Mouse (Mus musculus) heart, embryonic 15.5 days (tissue): ENCODE measurements around the gene Sap18. TPM values are rescaled to one million over a fixed set of nuclear protein-coding genes. Genes with fewer than 3 reads are reported as not detected.
"Not testable (repeated sequence)": the region's sequence is repeated elsewhere in the genome, so short reads cannot be mapped to it uniquely, and the experiment has no call there.

Experiments
- ATAC-seq: fragments of 200-750 bp; cut with Nextera tagmentation; replicated peaks from 2 replicates; pipeline ENCODE4 v1.8.0; 2017; ENCODE audit warnings: low read depth, moderate TSS enrichment; ENCODE audit not compliant: insufficient number of reproducible peaks, insufficient read depth, low FRiP score
- H3K27ac ChIP-seq: fragments of 300-500 bp; sonication (generic); 2 replicates; pipeline ENCODE4 v1.5.1; 2015; ENCODE audit warnings: mild to moderate bottlenecking, inconsistent platforms
- H3K27me3 ChIP-seq: fragments of 300-500 bp; sonication (generic); 2 replicates; pipeline ENCODE4 v1.6.1; 2015; ENCODE audit warnings: inconsistent platforms
- H3K36me3 ChIP-seq: fragments of 300-500 bp; sonication (generic); 2 replicates; pipeline ENCODE4 v1.6.1; 2015; ENCODE audit warnings: mild to moderate bottlenecking, inconsistent platforms
- H3K4me1 ChIP-seq: fragments of 300-500 bp; sonication (generic); replicated peaks from 2 replicates; pipeline ENCODE4 v1.6.1; 2015; ENCODE audit warnings: inconsistent platforms
- H3K4me2 ChIP-seq: fragments of 300-500 bp; sonication (generic); 2 replicates; pipeline ENCODE4 v1.6.1; 2015; ENCODE audit warnings: inconsistent platforms, mild to moderate bottlenecking, moderate library complexity
- H3K4me3 ChIP-seq: fragments of 300-500 bp; sonication (generic); 2 replicates; pipeline ENCODE4 v1.5.1; 2015; ENCODE audit warnings: mild to moderate bottlenecking, inconsistent platforms
- H3K9ac ChIP-seq: fragments of 300-500 bp; sonication (generic); 2 replicates; pipeline ENCODE4 v1.6.1; 2015; ENCODE audit warnings: mild to moderate bottlenecking, inconsistent platforms
- H3K9me3 ChIP-seq: fragments of 300-500 bp; sonication (generic); replicated peaks from 2 replicates; pipeline ENCODE4 v1.6.1; 2016; ENCODE audit warnings: inconsistent platforms
- WGBS: fragments of 180-500 bp; shearing (Covaris S2); methylation state at CpG from one replicate; pipeline ENCODE4 v1.1.7; 2015; ENCODE audit warnings: mixed read lengths; 5-methylcytosine and 5-hydroxymethylcytosine counted together
- polyA plus RNA-seq: library from polyadenylated mRNA; unstranded; fragments of >200 nt; fragmentation: Nextera tagmentation; extraction: Ambion mirVana; gene quantifications from 2 replicates; pipeline ENCODE4 v1.2.1, GENCODE M21; 2015

The Sap18 gene
- polyA plus RNA-seq: 17.3 and 19.7 TPM in 2 replicates

- ATAC-seq: peak; percentile 98
- H3K4me3 ChIP-seq: peak within 1 kb of the TSS; percentile 86
- under 1% methylated on average over 99 of the region's 99 CpGs for WGBS
- peak within 1 kb of the TSS; percentile 83 for H3K9ac ChIP-seq
- H3K4me2 ChIP-seq: peak within 1 kb of the TSS; percentile 87
- peak within 1 kb of the TSS; percentile 69 for H3K27ac ChIP-seq
- peaks cover 19% of the 10 kb centered on the region for H3K4me1 ChIP-seq
- H3K36me3 ChIP-seq: peaks cover 11% of the 10 kb centered on the region
- no peaks in the 10 kb centered on the region for H3K27me3 ChIP-seq
- H3K9me3 ChIP-seq: no peaks in the 10 kb centered on the region
Observed at GRCm38 (mm10) chr14:57797991-57798931, at the start of gene Sap18. Sap18 (plus strand) TSS chr14:57798180.

- Histone ChIP-seq H3K36me3 (no peaks in the 10 kb centered on the region), H3K4me1 (peaks cover 24% of the 10 kb centered on the region), H3K27me3 (no peaks in the 10 kb centered on the region), H3K27ac (no peak overlapping the region), H3K4me2 (no peak overlapping the region), H3K9me3 (no peaks in the 10 kb centered on the region), H3K4me3 (no peak overlapping the region), H3K9ac (no peak overlapping the region)
- WGBS: 64% methylated on average over 2 of the region's 2 CpGs
- ATAC-seq: no peak
Observed at GRCm38 (mm10) chr14:57749501-57749900, 48.5 kb upstream of the Sap18 start.

DNA sequence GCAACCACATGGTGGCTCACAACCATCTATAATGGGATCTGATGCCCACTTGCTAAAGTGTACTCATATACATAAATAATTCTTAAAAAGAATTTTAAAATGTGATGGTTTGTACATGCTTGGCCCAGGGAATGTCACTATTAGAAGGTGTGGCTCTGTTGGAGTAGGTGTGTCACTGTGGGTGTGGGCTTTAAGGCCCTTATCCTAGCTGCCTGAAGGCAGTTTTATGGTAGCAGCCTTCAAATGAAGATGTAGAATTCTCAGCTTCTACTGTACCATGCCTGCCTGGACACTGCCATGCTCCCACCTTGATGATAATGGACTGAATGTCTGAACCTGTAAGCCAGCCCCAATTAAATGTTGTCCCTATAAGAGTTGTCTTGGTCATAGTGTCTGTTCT is 47.0 kb upstream of the Sap18 start:
- H3K9ac ChIP-seq, H3K9me3 ChIP-seq, H3K36me3 ChIP-seq, H3K4me3 ChIP-seq, H3K4me2 ChIP-seq, H3K27ac ChIP-seq, H3K27me3 ChIP-seq, ATAC-seq: not testable (repeated sequence)
- peaks cover 24% of the 10 kb centered on the region for H3K4me1 ChIP-seq

DNA sequence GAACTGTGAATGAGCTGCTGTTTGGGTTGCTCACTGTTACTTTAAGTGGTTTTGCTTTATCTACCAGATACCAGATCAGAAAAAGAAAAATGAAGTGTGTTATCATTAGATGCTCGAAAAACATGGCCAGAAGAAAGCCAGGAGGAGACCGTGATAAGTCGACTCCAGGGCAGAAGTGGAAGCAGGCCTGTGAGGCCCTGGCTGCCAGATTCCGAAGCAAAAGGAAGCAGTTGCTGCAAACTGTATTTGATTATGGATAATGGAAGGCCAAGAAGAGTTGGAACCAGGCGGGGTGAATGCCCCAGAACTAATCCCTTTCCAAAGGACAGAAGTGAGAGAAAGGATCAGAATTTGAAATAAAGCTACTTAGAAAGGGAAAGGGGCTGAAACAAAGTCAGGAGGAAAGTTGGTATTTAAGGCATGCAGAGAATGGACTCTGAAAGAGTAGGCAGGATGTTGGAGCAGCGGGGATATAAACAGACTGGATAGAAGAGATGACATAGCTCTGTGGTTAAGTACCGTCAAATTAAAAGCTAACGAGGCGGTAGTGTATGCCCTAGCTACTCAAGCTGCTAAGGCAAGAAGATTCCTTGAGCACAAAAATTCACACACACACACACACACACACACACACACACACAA is 44.5 kb upstream of the Sap18 start:
- H3K9ac ChIP-seq: peak overlapping the region; percentile 29; the same call in 1 of the 2 replicates
- H3K27ac ChIP-seq: peak overlapping the region; percentile 89
- no peaks in the 10 kb centered on the region for H3K9me3 ChIP-seq
- H3K4me3 ChIP-seq: no peak overlapping the region
- no peaks in the 10 kb centered on the region for H3K27me3 ChIP-seq
- H3K4me2 ChIP-seq: peak overlapping the region; percentile 43
- peak; percentile 78 for ATAC-seq
- WGBS: 10% methylated on average over 9 of the region's 9 CpGs
- H3K36me3 ChIP-seq: no peaks in the 10 kb centered on the region
- H3K4me1 ChIP-seq: peaks cover 17% of the 10 kb centered on the region

DNA sequence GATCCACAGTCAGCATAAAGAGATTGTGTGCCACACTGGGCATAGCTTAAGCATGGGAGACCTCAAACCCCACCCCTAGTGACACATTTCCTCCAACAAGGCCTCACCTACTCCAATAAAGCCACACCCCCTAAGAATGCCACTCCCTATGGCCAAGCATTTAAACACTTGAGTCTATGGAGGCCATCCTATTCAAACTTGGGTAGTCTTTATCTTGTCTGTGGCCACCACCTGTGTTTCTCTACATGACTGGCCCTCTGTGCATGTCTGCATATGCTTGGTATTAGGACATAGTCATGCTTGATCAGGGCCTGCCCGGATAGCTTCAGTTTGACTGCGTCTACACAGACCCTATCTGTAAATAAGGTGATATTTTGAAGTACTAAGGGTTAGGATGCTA is 42.3 kb upstream of the Sap18 start:
- Histone ChIP-seq H3K4me2 (no peak overlapping the region), H3K9ac (no peak overlapping the region), H3K27ac (no peak overlapping the region), H3K36me3 (no peaks in the 10 kb centered on the region), H3K4me3 (no peak overlapping the region), H3K9me3 (no peaks in the 10 kb centered on the region), H3K4me1 (peaks cover 23% of the 10 kb centered on the region), H3K27me3 (no peaks in the 10 kb centered on the region)
- 89% methylated on average over 2 of the region's 2 CpGs for WGBS
- no peak for ATAC-seq

DNA sequence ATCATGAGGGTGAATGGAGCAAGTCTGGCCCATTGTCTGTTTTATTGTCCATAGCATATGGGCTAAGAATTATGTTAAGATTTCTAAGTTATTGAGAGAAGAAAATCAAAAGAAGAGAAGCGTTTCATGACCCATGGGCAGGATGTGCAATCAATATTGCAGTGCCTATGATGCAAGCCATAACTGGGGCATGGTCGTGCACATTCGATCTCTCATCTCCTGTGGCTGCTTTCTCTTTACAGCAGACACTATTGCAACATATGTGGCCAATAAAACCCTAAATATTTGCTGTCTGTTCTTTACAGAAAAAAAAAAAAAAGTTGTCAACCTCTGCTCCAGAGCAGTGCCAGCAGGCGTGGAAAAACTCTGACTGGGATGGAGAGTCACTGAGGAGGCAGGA is 41.9 kb upstream of the Sap18 start:
- Histone ChIP-seq H3K27me3 (no peaks in the 10 kb centered on the region), H3K9ac (no peak overlapping the region), H3K36me3 (no peaks in the 10 kb centered on the region), H3K4me1 (peaks cover 23% of the 10 kb centered on the region), H3K9me3 (no peaks in the 10 kb centered on the region), H3K4me3 (no peak overlapping the region), H3K4me2 (no peak overlapping the region), H3K27ac (no peak overlapping the region)
- ATAC-seq: no peak
- 88% methylated on average over 4 of the region's 4 CpGs for WGBS

GRCm38 (mm10) chr14:57758237-57758636 is 39.7 kb upstream of the Sap18 start, which contains the start of gene Lats2:
Lats2 (minus strand) TSS chr14:57758388.
- H3K9me3 ChIP-seq: no peaks in the 10 kb centered on the region
- no peak within 1 kb of the TSS for H3K9ac ChIP-seq
- H3K27me3 ChIP-seq: no peaks in the 10 kb centered on the region

GRCm38 (mm10) chr14:57760447-57761412 is 37.2 kb upstream of the Sap18 start:
- 0 out of 2 replicates have a peak, but pooled peaks cover 5% of the 10 kb centered on the region for H3K4me1 ChIP-seq
- no peak overlapping the region for H3K4me2 ChIP-seq
- 63% methylated on average over 10 of the region's 10 CpGs for WGBS
- no peaks in the 10 kb centered on the region for H3K9me3 ChIP-seq
- H3K27ac ChIP-seq: peak overlapping the region; percentile 25; the same call in 1 of the 2 replicates
- H3K36me3 ChIP-seq: no peaks in the 10 kb centered on the region
- H3K4me3 ChIP-seq: no peak overlapping the region
- H3K9ac ChIP-seq: no peak overlapping the region
- ATAC-seq: no peak
- no peaks in the 10 kb centered on the region for H3K27me3 ChIP-seq

More at GRCm38 (mm10) chr14:57758237-57758636, 39.7 kb upstream of the Sap18 start, which contains the start of gene Lats2:
- ATAC-seq: no peak
- no peak within 1 kb of the TSS for H3K27ac ChIP-seq
- H3K4me2 ChIP-seq: no peak within 1 kb of the TSS
- WGBS: 71% methylated on average over 4 of the region's 4 CpGs
- peaks cover 14% of the 10 kb centered on the region for H3K4me1 ChIP-seq
- H3K4me3 ChIP-seq: no peak within 1 kb of the TSS
- H3K36me3 ChIP-seq: no peaks in the 10 kb centered on the region

DNA sequence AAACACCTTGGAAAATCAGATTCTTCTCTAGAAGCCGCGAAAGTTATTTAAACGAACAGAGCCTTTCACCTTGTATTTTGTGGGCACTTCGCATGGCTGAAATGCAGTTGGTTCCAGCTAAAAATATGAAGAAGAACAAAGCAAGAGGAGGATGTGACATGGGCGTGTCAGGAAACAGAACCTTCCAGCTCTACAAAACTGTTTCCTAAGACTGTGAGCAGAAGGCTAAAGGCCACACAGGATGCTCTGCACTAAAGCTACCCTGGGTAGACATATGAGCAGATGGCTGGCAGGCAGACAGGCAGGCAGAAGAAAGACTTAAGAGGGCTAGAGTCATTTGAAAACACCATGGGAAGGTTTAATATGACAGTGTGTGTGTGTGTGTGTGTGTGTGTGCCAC is 28.9 kb upstream of the Sap18 start:
- no peaks in the 10 kb centered on the region for H3K36me3 ChIP-seq
- no peak for ATAC-seq
- no peaks in the 10 kb centered on the region for H3K9me3 ChIP-seq
- WGBS: 89% methylated on average over 5 of the region's 5 CpGs
- no peaks in the 10 kb centered on the region for H3K27me3 ChIP-seq
- H3K9ac ChIP-seq: no peak overlapping the region
- H3K27ac ChIP-seq: no peak overlapping the region
- H3K4me3 ChIP-seq: no peak overlapping the region
- no peaks in the 10 kb centered on the region for H3K4me1 ChIP-seq
- H3K4me2 ChIP-seq: no peak overlapping the region

GRCm38 (mm10) chr14:57772157-57772815 is 25.7 kb upstream of the Sap18 start:
- H3K4me2 ChIP-seq: no peak overlapping the region
- no peak overlapping the region for H3K9ac ChIP-seq
- H3K9me3 ChIP-seq: no peaks in the 10 kb centered on the region
- H3K27me3 ChIP-seq: no peaks in the 10 kb centered on the region
- WGBS: 74% methylated on average over 6 of the region's 6 CpGs
- no peaks in the 10 kb centered on the region for H3K4me1 ChIP-seq
- ATAC-seq: no peak
- H3K4me3 ChIP-seq: no peak overlapping the region
- H3K36me3 ChIP-seq: no peaks in the 10 kb centered on the region
- no peak overlapping the region for H3K27ac ChIP-seq
